Mouse (Mus musculus): ENCODE data around the gene Glycam1.

Glycam1 gene

GRCm38 (mm10) chr15:103564981-103565380, at the start of gene Glycam1:
TSS of gene Glycam1 (minus strand) at chr15:103565081.
- no peak for DNase-seq (ENCODE audit: extremely low read depth, low read depth)

GRCm38 (mm10) chr15:103604481-103604880, 39.6 kb upstream of the Glycam1 start:
- DNase-seq (ENCODE audit: extremely low read depth, low read depth) = no peak

- DNase-seq (ENCODE audit: extremely low read depth, low read depth) = no peak
Observed at GRCm38 (mm10) chr15:103590779-103591178, 25.9 kb upstream of the Glycam1 start.

- DNase-seq (ENCODE audit: extremely low read depth, low read depth) = peak; percentile 37
Observed at GRCm38 (mm10) chr15:103587752-103588151, 22.9 kb upstream of the Glycam1 start.

GRCm38 (mm10) chr15:103585876-103586275, 21.0 kb upstream of the Glycam1 start:
- no peak for DNase-seq (ENCODE audit: extremely low read depth, low read depth)

- peak; percentile 12 for DNase-seq (ENCODE audit: extremely low read depth, low read depth)
Observed at GRCm38 (mm10) chr15:103552096-103552690, 12.7 kb downstream of the Glycam1 start.

- no peak for DNase-seq (ENCODE audit: extremely low read depth, low read depth)
Observed at GRCm38 (mm10) chr15:103551053-103551452, 13.8 kb downstream of the Glycam1 start.

- DNase-seq (ENCODE audit: extremely low read depth, low read depth) = peak; percentile 20
Observed at GRCm38 (mm10) chr15:103549475-103549874, 15.4 kb downstream of the Glycam1 start.

- no peak for DNase-seq (ENCODE audit: extremely low read depth, low read depth)
Observed at GRCm38 (mm10) chr15:103547983-103548382, 16.9 kb downstream of the Glycam1 start.

GRCm38 (mm10) chr15:103542526-103542925, 22.4 kb downstream of the Glycam1 start:
- DNase-seq (ENCODE audit: extremely low read depth, low read depth) = no peak

- no peak for DNase-seq (ENCODE audit: extremely low read depth, low read depth)
Observed at GRCm38 (mm10) chr15:103540646-103541045, 24.2 kb downstream of the Glycam1 start.

GRCm38 (mm10) chr15:103539259-103539658, 25.6 kb downstream of the Glycam1 start:
- no peak for DNase-seq (ENCODE audit: extremely low read depth, low read depth)

GRCm38 (mm10) chr15:103537822-103538213, 27.1 kb downstream of the Glycam1 start, which contains the start of gene Ppp1r1a:
TSS of gene Ppp1r1a (minus strand) at chr15:103538003.
- no peak for DNase-seq (ENCODE audit: extremely low read depth, low read depth)

- DNase-seq (ENCODE audit: extremely low read depth, low read depth) = no peak
Observed at GRCm38 (mm10) chr15:103537011-103537821, 27.7 kb downstream of the Glycam1 start.

GRCm38 (mm10) chr15:103536456-103536855, 28.4 kb downstream of the Glycam1 start:
- DNase-seq (ENCODE audit: extremely low read depth, low read depth) = no peak

GRCm38 (mm10) chr15:103535786-103536185, 29.1 kb downstream of the Glycam1 start:
- DNase-seq (ENCODE audit: extremely low read depth, low read depth) = no peak

- no peak for DNase-seq (ENCODE audit: extremely low read depth, low read depth)
Observed at GRCm38 (mm10) chr15:103535030-103535429, 29.9 kb downstream of the Glycam1 start.

- no peak for DNase-seq (ENCODE audit: extremely low read depth, low read depth)
Observed at GRCm38 (mm10) chr15:103534054-103534620, 30.7 kb downstream of the Glycam1 start.

GRCm38 (mm10) chr15:103530372-103530771, 34.5 kb downstream of the Glycam1 start:
- peak; percentile 4 for DNase-seq (ENCODE audit: extremely low read depth, low read depth)

GRCm38 (mm10) chr15:103523156-103523555, 41.7 kb downstream of the Glycam1 start:
- DNase-seq (ENCODE audit: extremely low read depth, low read depth) = no peak

GRCm38 (mm10) chr15:103522458-103523099, 42.3 kb downstream of the Glycam1 start:
- no peak for DNase-seq (ENCODE audit: extremely low read depth, low read depth)
